Mouse (Mus musculus) kidney, postnatal 10 days (tissue): ENCODE data around the gene Rad51b.
"Not testable (repeated sequence)": the region's sequence is repeated elsewhere in the genome, so short reads cannot be mapped to it uniquely, and the experiment has no call there.

ENCODE experiments used
- DNase-seq: peaks from one replicate; pipeline ENCODE4 v3.0.0; 2021; ENCODE audit warnings: mixed read lengths

The Rad51b gene

DNA sequence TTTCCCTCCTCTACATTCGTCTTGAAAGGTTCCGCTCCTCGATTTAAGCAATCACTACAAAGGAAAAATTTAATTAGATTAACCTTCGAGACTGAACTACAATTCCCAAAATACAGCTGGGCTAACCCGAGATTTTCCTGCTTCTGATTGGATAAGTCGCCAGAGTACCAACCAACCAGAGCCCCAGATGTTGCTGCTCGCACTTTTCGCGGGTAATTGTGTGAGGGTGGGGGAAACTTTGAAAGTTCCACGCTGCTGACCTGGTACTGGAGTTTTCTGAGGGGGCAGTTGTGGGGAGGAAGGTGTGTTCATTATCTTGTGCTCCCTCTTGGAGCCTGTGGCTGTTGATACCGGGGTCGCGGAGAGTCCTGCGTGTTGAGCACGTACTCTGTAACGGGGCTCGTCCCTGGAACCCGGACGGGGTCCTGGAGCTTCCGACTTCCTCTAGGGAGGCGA lies at the start of gene Rad51b:
Rad51b (plus strand) TSS at position 162 of the 456 bp plus-strand sequence.
- peak; percentile 80 for DNase-seq

DNA sequence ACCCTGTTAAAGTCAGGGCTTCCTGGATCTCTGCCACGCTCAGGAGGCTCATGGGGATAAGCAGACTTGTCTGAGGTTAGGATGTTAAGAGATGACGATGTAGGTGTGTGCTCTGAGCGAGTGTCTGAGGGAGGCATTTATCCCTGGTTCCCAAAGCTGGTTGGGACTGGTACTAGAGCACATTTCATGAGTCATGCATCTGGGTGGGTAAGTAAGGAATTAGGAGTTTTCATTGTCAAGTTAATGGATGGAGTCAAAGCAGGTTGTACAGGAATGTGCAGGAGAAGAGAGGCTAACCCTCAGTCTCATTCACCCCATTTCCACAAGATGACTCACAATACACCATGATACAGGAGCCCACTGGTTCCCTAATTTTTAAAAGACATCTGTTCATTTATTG lies 49.0 kb upstream of the Rad51b start:
- DNase-seq, result no peak

DNA sequence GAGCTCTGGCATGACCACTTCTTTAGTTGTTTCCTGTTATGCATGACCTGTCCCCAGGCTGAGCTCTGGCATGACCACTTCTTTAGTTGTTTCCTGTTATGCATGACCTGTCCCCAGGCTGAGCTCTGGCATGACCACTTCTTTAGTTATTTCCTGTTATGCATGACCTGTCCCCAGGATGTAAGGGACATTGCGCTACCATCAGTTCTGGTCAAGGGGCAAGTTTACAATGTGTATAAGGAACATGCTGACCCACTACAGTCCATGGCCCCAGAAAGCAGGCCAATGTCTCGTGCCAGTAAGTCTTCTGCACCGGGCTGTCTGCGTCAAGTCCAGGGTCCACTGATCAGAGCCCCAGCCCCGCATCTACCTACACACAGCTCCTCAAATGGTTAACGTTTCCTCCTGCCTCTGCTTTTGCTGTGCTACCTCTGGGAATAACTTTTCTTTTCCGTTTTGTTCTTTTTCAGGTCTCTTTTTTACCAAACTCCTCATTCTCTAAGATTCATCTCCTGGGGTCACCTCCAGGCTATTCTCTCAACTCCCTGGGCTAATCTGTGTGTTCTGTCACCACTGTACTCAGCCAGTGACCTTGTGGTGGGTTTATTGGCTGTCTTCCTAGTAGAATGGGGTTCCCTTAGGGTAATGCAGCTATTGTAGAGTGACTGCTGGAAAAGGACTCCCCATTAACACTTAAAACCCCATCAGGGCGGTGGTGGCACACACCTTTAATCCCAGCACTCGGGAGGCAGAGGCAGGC lies 43.6 kb upstream of the Rad51b start:
- DNase-seq, result peak; percentile 18

DNA sequence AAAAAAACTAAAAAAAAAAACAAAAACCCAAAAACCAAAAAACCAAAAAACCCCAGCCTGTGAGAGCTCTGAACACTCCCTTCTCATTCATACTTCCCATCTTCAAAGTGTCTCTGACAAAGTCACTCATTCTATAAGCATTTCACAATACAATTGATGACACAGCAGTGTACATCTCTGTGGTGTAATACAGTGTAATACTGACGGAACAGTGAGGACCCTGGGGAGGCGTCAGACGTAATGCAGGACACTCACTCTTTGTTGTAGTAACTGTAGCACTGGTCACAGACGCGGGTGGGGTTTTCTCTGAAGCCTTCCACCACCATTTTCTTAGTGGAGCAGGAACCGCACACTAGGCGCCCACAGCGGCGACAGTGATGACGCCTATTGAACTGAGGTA lies 42.1 kb upstream of the Rad51b start:
- no peak for DNase-seq

DNA sequence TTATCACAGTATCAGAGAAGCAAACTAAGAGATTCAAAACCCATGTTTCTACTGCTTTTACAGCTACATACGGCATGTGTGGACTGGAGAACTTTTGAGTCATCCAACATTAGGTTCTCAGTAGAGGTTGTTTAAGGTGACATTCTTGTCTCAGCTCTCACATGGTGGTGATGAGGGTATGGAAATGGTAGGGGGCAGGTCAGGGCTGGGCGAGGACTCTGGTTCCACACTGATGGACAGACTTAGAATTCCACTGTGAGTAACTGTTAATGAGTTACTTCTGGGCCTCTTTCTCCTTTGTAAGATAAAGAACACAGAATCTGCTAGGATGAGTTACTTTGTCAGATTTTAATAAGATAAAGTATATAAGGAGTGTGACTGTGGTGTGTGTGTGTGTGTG lies 36.9 kb upstream of the Rad51b start:
- DNase-seq, result peak; percentile 19

DNA sequence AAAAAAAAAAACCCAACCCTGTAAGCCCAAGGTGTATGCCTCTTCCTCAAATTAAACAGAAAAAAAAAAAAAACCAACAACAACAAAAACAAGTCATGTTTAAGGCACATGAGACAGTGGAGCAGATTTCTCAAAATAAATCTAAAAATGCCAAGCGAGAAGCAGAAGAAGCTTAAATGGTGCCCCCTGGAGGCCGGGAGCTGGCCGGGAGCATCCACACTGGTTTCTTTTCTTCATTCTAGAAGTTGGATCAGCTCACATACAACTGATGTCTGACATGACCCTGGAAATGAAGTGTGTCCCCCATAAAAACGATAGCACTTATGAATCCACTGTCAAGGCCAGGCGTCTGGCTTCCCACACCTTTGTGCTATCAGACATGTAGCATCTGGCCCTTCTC lies 36.0 kb upstream of the Rad51b start:
- DNase-seq, result peak; percentile 75

DNA sequence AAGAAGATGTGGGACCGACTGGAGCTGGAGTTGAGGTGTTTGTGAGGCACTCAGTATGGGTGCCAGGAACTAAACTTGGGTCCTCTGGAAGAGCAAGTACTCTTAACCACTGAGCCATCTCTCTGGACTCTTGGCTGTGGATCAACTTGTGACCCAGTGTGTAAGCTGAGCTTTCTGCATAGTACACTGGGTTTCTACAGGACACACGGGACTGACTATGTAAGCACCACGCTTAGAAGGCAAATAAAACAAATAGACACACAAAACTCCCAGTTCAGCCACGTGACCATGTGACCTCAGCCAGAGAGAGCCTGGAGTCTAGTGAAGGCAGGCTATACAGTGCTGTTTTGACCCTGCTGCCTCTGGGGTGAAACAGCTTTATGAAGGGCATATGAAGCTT lies 24.5 kb upstream of the Rad51b start:
- DNase-seq, result no peak

DNA sequence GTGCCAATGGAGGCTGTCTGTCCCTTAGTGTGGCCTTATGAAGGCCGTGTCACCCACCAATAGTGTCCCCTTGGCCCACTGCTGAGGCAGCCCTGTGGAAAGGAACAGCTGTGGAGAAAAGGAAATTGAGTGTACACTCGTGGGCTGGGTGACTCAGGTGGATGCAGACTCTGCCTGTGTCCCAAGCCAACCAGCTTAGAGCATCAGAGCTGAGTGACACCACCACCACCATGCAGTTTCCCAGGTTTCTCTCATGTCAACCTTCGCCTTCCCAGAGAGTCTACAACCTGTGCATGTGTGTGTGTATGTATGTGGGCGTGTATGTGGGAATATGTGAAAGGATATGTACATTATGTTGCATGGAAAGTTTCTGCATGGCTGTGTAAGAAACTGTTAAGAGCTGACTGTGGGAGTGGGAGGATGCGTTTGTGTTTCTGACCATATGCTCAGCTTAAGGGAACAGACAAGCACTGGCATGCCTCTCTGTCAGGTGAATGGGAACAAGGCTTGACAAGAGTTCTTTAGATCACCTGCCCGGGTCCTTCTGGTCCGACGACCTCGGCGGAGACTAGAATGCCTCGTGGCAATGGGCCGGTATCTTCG lies 17.5 kb upstream of the Rad51b start:
- DNase-seq, result no peak

DNA sequence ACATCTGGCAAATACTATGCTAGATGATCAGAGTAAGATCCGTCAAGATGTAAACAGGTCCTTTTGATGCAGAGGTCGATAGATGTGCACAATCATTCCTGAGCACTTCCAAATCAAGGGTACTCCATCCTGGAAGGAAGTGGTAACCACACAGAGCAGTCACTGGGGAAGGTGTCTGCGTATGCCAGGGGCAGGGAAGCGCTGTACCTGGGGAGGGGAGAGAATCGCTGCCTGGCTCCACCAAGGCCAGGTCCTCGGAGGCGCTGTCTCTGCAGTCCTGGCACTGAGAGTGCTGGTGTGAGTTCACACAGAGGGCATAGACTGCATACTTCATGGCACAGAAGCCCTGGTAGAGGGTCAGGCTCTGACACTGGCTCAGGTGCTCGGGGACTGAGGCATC lies 14.5 kb upstream of the Rad51b start:
- DNase-seq, result no peak

DNA sequence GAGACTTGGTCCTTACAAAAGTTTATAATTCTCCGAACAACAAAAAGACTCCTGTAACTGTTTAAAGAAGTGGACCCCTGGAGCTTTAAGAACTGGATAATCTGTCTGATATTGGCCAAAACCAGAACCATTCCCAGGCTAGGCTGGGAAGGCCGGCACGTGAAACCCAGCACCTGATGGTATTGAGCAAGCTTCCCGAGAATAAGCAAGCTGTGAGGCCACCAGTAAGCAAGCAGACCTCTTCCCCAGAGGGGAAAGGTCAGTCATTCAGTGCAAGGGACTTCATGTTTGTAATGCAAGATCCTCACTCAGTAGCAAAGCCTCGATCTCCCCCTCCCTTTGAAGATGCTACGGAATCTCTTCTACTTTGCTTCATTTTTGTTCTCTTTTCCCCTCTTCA lies 4.2 kb upstream of the Rad51b start:
- DNase-seq, result no peak

DNA sequence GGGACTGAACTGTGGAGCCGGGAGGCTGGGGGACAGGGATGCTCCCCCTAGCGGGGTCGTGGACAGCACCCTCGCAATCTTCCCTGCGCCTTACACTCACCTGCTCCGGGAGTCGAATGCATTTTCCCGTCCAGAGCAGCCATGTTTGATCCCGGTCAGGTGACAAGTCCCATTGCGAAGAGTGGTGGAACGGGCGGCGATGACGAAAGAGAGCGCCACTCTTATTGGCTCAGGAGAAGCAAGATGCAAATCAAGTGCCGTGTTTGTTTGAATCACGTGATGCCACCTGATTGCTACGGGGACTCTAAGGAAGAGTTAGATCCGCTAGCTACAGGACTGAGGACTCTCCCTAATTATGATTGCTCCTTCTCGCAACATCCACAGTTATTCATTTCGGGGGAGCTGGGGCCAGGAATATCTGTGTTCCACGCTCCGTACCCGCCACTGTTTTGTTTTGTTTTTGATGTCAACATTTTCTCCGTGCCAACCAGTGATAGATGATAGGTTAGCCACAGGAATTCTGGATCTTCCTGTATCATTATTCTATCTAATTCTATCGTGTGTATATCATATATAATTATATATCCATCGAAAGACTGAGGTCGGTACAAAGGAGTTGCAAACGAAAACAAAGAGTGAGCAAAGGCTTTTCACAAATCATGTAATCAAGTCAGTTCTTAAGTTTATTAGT lies 811 bp upstream of the Rad51b start, which contains the start of gene Zfyve26:
Zfyve26 (minus strand) TSS at position 179 of the 691 bp plus-strand sequence.
- DNase-seq, result peak; percentile 96

DNA sequence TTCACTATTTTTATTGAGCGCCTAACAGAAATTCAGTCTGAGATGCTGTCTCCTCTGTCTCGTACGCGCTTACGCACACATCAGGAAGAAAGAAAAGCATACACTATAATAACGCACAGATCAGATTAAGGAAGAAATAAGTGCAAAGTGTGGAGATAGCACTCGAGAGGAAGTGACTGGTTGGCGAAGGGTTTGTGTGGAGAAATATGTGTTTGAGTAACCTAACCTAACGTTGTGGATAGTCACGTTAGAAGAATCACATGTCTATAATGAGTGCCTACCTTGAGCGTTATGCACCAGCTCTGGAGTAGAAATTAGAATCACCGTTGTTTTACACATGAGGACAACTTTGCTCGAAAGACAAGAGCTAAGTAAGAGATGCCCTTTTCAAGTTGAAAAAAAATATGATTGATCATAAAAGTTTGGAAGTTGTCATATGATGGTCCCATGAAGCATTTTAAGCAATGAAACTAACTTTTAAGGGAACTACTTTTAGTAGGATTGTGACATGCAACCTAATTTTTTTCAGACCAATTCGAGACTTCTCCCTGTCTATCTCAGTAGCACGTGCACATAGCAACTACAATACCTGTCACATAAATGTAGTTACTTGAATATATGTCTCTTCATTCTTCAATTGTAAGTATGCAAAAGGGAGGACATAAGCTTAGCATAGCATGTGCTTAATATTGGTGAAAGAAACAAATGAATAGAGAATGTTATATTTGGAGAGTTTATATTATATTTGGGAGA lies 978 bp downstream of the Rad51b start:
- DNase-seq, result no peak

DNA sequence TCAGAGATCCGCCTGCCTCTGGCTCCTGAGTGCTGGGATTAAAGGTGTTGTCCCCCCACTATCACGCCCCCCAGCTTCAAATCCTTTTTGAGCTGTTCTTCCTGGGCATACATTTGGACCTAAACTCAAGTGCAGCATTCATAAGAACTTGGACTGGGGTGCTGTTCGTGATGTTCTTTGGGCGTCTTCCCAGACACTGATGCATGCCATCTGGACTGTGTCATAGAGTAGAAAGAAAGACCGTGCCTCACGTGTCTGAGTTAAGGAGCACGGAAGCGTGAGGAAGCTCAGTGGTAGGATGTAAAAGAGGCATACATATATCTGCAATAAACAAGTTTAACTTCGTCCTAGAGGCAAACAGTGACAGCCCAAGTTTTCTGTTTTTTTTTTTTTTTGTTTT lies 4.7 kb downstream of the Rad51b start:
- DNase-seq, result peak; percentile 79

DNA sequence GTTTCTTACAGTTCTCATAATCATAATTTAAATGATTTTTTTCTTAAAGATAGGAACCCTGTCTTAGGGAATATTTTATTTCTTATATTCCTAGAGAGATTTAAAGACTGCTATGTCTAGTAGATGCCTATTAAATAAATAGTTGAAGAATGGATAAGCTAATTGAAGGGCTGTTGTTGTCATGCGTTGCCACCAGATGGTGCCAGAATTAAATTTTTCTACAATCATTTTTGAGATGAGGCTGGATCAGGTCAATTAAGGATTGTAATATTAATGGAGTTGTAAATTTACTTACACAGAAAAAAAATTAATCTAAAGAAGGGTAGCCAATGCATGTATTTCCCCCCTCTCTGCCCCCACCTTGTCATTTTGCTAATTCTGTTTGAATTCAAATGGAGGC lies 8.0 kb downstream of the Rad51b start:
- no peak for DNase-seq

DNA sequence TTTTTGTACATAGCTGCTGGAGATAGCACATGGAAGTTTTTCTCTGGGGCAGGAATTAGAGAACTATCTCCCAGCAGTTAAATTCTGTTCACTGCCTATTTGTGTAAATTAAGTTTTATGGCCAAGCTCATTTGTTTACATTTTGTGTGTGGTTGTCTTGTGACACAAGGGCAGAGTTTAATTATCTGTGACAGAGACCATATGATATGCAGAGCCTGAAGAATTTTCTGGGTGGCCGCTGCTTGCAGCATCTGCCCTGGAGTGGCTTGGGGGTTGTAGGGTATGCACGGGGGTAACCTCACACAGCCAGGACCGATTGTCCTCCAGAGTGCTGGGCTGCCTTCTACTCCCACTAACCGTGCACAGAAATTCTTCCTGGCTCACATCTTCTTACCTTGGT lies 8.9 kb downstream of the Rad51b start:
- peak; percentile 32 for DNase-seq

DNA sequence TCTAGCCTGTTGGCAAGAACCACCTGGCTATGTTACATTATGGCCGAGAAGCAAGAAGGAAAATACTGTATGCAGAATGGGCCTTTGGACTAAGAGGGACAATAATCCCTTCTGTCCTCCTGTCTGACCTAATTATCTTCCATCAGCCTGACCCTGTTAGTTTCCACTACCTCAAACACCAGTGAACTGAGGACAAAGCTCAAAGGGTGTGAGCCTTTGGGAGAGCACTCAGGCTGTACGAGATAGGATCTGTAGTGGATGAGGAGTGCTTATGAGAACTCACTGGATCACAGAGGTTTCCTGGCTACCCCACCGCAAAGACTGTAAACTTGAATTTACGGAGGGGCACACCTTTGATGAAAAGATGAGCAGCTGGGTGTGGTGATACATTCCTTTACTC lies 16.6 kb downstream of the Rad51b start:
- DNase-seq, result no peak

DNA sequence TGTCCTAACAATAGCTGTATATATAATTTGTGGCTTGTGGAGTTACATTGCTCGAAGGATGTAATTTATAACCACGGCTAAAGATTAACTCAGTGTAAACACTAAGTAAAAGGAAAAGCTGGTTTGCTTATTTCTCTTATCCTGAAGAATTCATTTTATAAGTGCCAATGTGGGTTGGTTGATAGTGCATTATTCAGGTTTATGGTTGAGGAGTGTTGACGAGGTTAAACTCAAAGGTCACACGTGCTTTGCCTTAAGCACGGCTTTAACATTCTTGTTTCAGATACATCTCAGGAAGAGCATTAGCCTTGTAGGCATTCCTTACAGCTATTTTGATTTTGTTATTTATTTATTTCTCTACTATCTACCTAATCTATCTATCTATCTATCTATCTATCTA lies 20.3 kb downstream of the Rad51b start:
- DNase-seq, result no peak

DNA sequence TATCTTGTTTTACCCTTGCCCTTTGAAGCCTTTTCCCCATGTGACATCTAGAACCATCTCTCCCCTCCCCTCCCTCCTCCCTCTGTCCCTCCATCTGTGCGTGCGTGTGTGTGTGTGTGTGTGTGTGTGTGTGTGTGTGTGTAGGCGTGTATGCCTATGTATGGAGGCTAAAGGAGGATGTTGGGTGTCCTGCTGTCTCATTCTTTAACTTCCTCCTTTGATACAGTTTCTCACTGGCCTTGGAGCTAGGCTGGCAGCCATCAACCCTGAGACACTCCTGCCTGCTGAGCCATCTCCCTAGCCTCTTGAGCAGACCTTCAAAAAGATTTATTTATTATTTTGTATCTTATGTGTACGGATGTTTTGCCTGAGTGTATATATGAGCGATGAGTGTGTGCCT lies 23.8 kb downstream of the Rad51b start:
- no peak for DNase-seq

DNA sequence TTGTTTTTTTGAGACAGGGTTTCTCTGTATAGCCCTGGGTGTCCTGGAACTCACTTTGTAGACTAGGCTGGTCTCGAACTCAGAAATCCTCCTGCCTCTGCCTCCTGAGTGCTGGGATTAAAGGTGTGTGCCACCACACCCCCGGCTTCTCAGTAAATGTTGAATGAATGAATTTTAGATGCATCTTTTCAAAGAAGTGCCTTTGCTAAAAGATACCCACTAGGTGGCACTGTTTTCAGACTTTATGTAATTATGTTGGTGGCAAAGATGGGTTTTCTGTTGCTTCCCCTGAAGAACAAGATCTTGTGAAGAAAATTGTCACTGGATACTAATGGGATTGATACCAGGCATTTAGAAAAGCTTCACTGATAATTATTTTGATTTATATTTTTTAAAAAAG lies 25.5 kb downstream of the Rad51b start:
- not testable (repeated sequence) for DNase-seq

DNA sequence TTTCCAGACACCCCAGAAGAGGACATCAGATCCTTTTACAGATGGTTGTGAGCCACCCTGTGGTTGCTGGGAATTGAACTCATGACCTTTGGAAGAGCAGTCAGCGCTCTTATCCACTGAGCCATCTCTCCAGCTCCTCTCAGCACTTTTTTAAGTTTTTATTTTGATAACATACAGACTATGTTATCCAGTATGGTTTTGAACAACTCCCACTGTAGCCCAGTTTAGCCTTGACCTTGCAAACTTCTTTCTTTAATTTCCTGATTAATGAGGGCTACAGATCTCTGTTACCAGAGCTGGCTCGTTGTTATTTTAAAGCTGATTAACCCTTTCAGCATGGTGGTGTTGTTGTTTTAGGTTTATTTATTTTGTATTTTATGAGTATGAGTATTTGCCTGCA lies 29.2 kb downstream of the Rad51b start:
- DNase-seq, result no peak

DNA sequence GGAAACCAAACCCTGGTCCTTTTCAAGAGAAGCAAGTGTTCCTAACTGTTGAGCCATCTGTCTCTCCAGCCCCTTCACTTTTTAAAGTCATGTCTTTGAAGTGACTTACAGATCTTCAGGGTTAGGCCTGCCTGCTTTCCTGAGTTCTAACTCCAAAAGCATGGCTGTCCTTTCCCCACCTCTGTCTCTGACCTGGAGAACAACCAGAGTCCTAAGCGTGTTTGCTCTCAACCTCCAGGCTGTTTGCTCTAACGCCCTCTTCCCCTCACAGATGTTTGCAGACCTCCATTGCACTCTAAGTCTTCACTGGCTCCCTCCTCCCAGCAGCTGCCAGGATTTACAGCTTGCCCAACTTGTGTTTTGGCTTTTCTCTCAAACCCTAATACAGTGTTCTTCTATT lies 29.7 kb downstream of the Rad51b start:
- no peak for DNase-seq

DNA sequence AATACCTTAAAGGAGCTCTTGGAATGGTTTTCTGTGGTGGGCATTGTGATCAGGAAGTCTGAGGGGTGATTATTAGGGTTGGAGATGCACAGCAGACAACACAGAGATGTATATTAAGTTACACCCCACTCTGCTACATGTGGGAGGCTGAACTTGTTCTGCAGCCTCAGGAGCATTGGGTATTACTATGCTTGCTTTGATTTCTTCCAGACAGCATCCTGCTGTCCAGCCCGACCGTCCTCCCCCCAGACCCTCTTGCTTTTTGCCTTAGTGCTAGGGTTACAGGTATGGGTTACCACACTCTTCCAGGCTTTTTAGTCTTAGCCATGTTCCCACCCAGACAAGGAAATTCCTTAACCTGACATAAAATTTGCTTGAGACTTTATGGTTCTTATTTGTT lies 30.8 kb downstream of the Rad51b start:
- DNase-seq, result no peak

DNA sequence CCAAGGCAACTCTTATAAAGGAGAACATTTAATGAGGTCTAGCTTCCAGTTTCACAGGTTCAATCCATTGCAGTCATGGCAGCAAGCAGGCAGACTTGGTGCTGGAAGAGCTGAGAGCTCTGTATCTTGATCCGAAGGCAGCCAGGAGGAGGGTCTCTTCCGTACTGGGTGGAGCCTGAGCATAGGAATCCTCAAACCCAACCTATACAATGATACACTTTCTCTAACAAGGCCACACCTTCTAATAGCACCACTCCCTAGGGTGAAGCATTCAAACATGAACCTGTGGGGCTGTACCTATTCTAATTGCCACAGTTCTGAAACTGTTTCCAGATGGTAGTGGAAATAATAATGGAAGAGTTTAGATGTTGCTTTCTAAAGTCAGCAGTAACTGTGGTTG lies 33.5 kb downstream of the Rad51b start:
- DNase-seq, result no peak
